Mouse (Mus musculus): ENCODE measurements around the gene Zfand3. TPM values are rescaled to one million over a fixed set of nuclear protein-coding genes. Genes with fewer than 3 reads are reported as not detected.

Gene Zfand3
- total and polyA plus RNA-seq, 3 experiments, result 23.2 to 44.0 (median 23.5) TPM

DNA sequence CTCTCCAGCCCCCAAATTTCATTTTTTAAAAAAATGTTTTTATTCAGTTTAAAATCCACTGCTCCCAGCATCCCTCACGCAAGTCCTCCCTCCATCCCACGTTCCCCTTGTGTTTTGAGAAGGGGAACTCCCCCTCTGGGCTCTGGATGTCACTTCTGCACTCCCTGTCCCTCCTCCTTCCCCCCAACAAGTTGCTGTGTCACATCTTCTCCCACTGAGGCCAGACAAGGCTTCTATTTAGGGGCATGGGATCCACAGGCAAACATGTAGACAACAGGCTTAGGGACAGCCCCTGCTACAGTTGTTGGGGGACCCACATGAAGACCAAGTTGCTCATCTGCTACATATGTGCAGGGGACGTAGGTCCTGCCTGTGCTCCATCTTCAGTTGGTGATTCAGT lies 83.9 kb downstream of the Zfand3 start:
- Histone ChIP-seq H3K79me2 (replicated peaks; ENCODE audit: control insufficient read depth, extremely low read depth, insufficient read depth, poor library complexity, severe bottlenecking) (no peaks in the 10 kb centered on the region), H3K9me3 (replicated peaks; ENCODE audit: low read length) (no peaks in the 10 kb centered on the region), H3K27ac (ENCODE audit: insufficient read depth, low read depth) (no peak overlapping the region), H3K4me3 (replicated peaks in 1 of 3; ENCODE audit: low read depth in 2 of 3, low read length in 2 of 3, poor library complexity in 1 of 3) (no peak overlapping the region), H3K27me3 (replicated peaks) (no peaks in the 10 kb centered on the region), H3K4me2 (ENCODE audit: insufficient read depth, low read depth, poor library complexity, severe bottlenecking) (no peak overlapping the region), H3K9ac (ENCODE audit: insufficient read depth, low read depth) (no peak overlapping the region), H3K4me1 (ENCODE audit: control insufficient read depth in 1 of 2, insufficient read depth in 2 of 2) (peaks cover 8 to 19% of the 10 kb centered on the region in 2 experiments), H3K36me3 (replicated peaks in 1 of 2; ENCODE audit: control insufficient read depth in 1 of 2, insufficient read depth in 1 of 2, low read length in 1 of 2) (peaks cover 0 to 17% of the 10 kb centered on the region in 2 experiments)
- no peak for DNase-seq (ENCODE audit: extremely low read depth)
- no peak for TF ChIP-seq PAX5 (IDR thresholded peaks at IDR 0.05; ENCODE audit: low read length)
- TF ChIP-seq SIN3A (IDR thresholded peaks at IDR 0.05; ENCODE audit: low read length), result no peak
- TF ChIP-seq E2F4 (IDR thresholded peaks at IDR 0.05; ENCODE audit: insufficient replicate concordance, low read depth, low read length), result no peak
- no peak for TF ChIP-seq TCF12 (IDR thresholded peaks at IDR 0.05; ENCODE audit: low read depth, low read length)
- no peak for TF ChIP-seq MAZ (IDR thresholded peaks at IDR 0.05; ENCODE audit: low read depth, low read length)
- no peak for TF ChIP-seq CHD2 (IDR thresholded peaks at IDR 0.05; ENCODE audit: low read length)
- no peak for TF ChIP-seq ZC3H11A (IDR thresholded peaks at IDR 0.05; ENCODE audit: low read depth, low read length)
- TF ChIP-seq BHLHE40 (IDR thresholded peaks at IDR 0.05; ENCODE audit: low read depth, low read length), result no peak
- no peak for TF ChIP-seq NELFE (IDR thresholded peaks at IDR 0.05; ENCODE audit: low read depth, low read length)
- no peak for TF ChIP-seq POLR2AphosphoS2 (IDR thresholded peaks at IDR 0.05; ENCODE audit: low read depth, low read length)
- no peak for TF ChIP-seq ZKSCAN1 (IDR thresholded peaks at IDR 0.05; ENCODE audit: borderline replicate concordance, low read depth, low read length)
- no peak for TF ChIP-seq SMC3 (IDR thresholded peaks at IDR 0.05; ENCODE audit: low read depth, low read length)
- no peak for TF ChIP-seq MYC (IDR thresholded peaks at IDR 0.05; ENCODE audit: low read depth, low read length)
- TF ChIP-seq MEF2A (IDR thresholded peaks at IDR 0.05; ENCODE audit: borderline replicate concordance, low read depth, low read length), result no peak
- dilution Hi-C loops (cut with MboI; ENCODE audit: extremely low pct_ligation_motif_present, extremely low pct_unique_long_range_greater_than_20kb, low sequenced_read_pairs), result no loop called here
- in situ Hi-C loops (cut with MboI; ENCODE audit: low pct_ligation_motif_present, low pct_unique_long_range_greater_than_20kb, low sequenced_read_pairs), result no loop called here

DNA sequence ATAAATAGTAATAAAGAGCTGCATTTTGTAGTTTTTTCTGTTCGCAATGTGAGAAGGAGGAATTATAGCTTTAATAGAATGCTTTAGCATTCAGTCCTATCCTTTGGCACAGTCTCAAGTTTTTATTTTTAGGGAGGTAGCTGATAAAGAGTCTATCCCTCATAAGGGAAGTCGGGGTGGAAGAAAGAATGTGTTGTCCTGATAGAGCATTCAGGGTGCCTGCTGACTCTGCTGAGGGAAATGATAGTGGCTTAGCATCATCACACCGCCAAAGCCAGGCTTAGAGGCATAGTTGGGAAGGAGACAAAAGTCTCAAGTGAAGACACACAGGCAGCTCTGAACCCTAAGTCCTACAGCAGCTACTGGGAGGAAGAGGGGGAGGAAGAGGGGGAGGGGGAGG lies 85.9 kb downstream of the Zfand3 start:
- Histone ChIP-seq H3K36me3 (replicated peaks in 1 of 2; ENCODE audit: control insufficient read depth in 1 of 2, insufficient read depth in 1 of 2, low read length in 1 of 2) (peaks cover 0 to 23% of the 10 kb centered on the region in 2 experiments), H3K4me1 (ENCODE audit: control insufficient read depth in 1 of 2, insufficient read depth in 2 of 2) (peaks cover 8 to 19% of the 10 kb centered on the region in 2 experiments), H3K4me2 (ENCODE audit: insufficient read depth, low read depth, poor library complexity, severe bottlenecking) (no peak overlapping the region), H3K9ac (ENCODE audit: insufficient read depth, low read depth) (no peak overlapping the region), H3K27ac (ENCODE audit: insufficient read depth, low read depth) (no peak overlapping the region), H3K79me2 (replicated peaks; ENCODE audit: control insufficient read depth, extremely low read depth, insufficient read depth, poor library complexity, severe bottlenecking) (no peaks in the 10 kb centered on the region), H3K4me3 (replicated peaks in 1 of 3; ENCODE audit: low read depth in 2 of 3, low read length in 2 of 3, poor library complexity in 1 of 3) (no peak overlapping the region), H3K9me3 (replicated peaks; ENCODE audit: low read length) (peaks cover 1% of the 10 kb centered on the region), H3K27me3 (replicated peaks) (no peaks in the 10 kb centered on the region)
- TF ChIP-seq E2F4 (IDR thresholded peaks at IDR 0.05; ENCODE audit: insufficient replicate concordance, low read depth, low read length) (no peak), CTCF (conservative IDR thresholded peaks at IDR 0.05 in 1 of 2, IDR thresholded peaks at IDR 0.05 in 1 of 2; ENCODE audit: low read depth in 2 of 2, low read length in 2 of 2) (no peak)
- dilution Hi-C loops (cut with MboI; ENCODE audit: extremely low pct_ligation_motif_present, extremely low pct_unique_long_range_greater_than_20kb, low sequenced_read_pairs) (no loop called here), in situ Hi-C loops (cut with MboI; ENCODE audit: low pct_ligation_motif_present, low pct_unique_long_range_greater_than_20kb, low sequenced_read_pairs) (no loop called here)
- DNase-seq (ENCODE audit: extremely low read depth), result no peak
